Mouse (Mus musculus): Measurements from ENCODE around the gene Tpo.

DNA sequence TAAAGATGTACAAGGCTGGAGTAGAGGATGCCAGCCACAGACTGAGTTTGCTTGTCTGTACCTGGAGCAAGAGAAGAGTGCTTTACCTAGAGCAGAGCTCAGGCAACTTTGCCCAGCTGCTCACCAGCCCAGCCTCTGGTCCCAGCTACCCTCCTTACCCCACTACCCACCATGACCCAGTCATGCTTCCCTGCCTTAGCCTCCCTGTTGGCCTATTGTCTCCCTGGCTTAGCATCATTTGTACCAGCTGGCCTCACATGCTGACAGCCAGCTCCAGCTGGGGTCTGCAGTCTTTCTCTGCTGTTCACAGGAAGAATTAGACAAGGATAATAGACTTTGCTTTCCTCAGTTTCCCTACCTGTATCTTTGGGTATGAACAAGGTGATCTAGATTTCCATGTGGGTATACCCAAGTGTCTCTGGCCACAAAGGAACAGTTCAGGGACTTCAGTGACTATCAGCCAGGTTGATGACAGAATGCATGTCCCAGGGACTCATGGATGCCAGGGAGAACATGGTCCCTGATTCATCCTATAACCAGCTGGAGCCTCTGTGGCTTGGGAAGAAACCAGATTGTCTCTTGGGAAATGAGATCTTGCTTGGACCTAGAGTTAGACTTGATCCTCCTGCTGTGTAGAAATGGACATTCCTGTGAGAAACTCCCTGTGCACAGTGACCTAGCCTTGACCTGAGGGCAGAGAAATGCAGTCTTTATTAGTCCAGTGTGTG lies 96.4 kb downstream of the Tpo start:
- TF ChIP-seq CTCF (IDR thresholded peaks at IDR 0.05; ENCODE audit: borderline replicate concordance, insufficient read depth, low read length) (no peak), POLR2A (IDR thresholded peaks at IDR 0.05; ENCODE audit: low read depth, low read length) (no peak)

All from embryonic fibroblast, embryonic 13.5 days (primary cell).